Mouse (Mus musculus) olfactory bulb, adult 2 months (tissue): ENCODE results near the gene Zfp687.

Experiments
- CTCF ChIP-seq: fragments of 200-500 bp; IDR thresholded peaks from 2 replicates; pipeline ENCODE4 v1.5.1; 2012; ENCODE audit warnings: low read depth, mild to moderate bottlenecking, low read length, moderate library complexity; ENCODE audit not compliant: insufficient read depth
- POLR2A ChIP-seq: fragments of 200-500 bp; IDR thresholded peaks from 2 replicates; pipeline ENCODE4 v1.6.1; 2012; ENCODE audit warnings: mild to moderate bottlenecking, low read depth, low read length, moderate library complexity; ENCODE audit not compliant: insufficient read depth

GRCm38 (mm10) chr3:95003273-95003672, 12.0 kb downstream of the Zfp687 start:
- TF ChIP-seq CTCF: no peak
- TF ChIP-seq POLR2A: no peak
